Mouse (Mus musculus): Measurements from ENCODE around the gene Prss45.

The Prss45 gene

DNA sequence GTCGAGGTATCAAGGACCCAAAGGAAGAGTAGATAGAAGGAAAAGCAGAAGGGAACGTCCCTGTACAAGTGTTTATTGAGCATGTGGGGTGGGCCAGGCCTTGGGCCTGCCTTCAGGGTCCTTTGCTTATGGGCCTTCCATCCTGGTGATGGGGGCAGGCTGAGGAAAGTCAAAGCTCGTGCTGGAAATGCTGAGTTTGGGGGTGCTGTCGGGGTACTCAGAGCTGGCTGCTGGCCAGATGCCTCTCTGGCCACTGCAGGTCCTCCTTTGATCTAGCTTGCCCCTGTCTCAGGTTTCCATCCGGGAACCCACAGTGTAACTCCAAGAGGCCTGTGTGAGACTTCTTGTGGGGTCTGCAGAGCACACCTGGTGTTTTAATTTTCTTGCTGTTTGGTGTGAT, 24.1 kb downstream of the Prss45 start:
- no peak for DNase-seq (ENCODE audit: low spot score)

DNA sequence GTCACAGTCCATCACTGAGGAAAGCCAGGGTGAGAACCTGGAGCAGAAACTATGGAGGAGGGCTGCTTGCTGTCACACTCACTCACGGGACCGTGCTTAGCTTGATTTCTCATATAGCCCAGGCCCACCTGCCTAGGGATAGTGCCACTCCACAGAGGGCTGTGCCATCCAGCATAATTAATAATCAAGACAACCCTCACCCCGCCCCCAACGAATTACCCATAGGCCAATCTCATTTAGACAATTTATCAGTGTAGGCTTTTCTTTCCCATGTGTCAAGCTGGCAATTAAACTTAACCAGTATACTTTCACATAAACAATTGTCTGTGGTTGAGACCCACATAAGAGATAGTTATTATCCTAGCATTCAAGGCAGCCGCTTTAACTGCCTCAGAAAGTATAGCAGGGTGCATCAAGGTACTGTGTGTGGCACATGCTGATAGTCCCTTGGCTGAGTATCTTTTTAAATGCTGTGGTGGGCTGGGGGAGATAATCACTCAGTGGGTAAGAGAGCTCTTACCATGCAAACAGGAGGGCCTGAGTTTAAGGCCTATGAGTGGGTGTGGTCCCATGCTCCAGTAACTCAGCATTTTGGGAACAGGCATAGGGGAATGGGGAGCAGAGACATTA, 24.7 kb downstream of the Prss45 start:
- DNase-seq (ENCODE audit: low spot score) = no peak

DNA sequence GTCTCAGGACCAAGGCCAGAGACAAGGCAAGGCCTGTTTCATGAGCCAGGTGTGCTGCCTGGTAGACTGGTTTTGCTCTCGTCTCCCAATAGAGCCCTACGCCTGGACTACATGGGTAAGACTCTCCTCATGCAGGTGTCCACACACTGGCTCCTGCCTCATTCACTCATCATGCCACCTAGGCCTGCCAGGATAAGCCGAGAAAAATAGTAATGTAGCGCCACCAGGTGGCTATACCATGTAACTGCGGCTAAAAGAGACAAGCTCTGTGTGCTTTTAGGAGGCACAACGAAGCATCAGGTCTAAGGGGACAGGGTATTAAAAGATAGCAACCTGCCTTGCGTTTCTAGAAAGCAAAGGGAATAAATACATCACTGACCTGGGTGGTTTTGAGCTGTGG, 36.6 kb downstream of the Prss45 start:
- no peak for DNase-seq (ENCODE audit: low spot score)

DNA sequence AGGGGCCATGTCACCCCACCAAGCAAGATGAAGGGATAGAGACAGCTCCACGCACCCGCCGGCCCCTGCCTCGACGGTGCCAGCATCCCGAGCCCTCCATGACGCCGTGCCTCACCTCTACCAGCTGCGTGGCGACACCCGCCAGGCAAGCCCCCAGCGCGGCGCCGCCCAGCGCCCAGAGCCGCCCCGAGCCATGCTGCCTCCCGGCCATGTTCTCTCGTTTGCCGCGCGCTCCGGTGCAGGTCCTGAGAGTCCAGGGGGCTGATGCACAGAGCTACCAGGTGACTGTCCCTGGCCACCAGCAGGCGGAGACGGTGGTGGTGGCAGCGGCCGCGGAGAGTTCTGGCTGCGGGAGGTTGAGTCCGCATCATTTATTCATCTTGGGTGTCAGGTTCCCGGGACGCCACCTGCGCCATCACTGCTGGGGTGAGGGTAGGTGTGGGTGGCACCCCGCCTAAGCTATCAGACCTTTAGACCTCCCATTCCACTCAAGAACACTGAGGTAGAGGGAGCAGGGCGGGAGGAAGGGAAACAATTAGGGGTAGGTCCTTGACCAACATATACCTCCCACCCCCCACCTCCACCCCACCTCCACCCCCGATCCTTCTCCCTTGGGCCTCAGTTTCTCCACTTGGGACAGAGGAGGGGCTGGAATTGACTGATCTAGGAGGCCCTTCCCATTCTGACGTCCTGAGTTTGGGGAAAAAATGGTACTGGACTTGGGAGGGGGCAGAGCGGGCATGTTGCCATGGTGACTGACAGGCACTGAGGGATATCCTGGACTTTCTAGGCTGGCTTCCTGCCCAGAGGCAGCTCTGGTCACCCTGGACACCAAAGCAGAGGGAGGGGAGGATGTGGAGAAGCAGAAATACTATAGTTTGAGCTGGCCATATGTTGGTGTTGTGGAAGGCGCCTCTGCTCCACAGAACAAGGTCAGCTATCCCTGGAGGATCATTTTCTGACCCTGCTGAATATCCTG, 39.6 kb downstream of the Prss45 start:
- DNase-seq (ENCODE audit: low spot score) = no peak

DNA sequence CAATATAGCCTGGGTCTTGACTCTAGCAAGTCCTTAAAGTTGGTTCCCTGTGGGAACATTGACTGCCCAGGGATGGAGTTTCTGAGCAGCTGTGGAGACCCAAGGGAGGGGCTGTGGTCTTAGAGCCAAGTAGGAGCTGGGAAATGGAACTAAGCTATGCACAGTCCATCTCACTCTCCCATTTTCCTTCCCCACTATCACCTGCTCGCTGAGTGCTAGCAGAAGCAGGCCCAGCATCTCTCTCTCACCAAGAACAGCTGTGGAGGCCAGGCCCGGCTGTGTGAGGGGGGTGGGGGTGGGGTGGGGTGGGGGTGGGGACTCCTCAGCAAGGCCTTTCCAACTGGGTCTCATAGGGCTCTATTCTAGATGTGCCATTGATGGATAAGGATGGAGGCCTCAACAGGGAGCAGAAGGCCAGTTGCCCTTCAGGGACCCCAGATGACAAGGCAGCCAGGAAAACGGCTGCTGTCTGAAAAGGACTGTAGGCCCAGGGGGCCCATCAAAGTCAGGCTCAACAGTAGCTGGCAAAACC, 40.3 kb downstream of the Prss45 start:
- DNase-seq (ENCODE audit: low spot score) = no peak

DNA sequence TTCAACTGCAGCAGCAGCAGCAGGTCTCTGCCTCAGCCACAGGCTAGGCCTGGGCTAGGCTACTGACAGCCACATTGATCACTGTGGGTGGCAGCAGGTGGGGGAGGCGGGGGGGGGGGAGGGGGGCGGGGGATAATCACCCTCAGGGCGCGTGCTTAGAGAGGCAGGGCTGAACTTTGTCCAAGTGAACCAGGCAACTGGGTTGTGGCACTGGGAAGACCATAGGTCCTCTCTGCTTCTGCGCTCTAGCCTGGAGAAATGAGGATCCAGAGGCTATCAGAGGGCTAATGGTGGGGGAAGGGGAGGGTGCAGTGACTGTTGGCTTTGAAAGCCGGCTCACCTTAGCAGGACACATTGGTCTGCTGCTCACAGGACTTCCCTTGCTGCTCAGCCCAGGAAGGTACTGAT, 40.9 kb downstream of the Prss45 start:
- no peak for DNase-seq (ENCODE audit: low spot score)

DNA sequence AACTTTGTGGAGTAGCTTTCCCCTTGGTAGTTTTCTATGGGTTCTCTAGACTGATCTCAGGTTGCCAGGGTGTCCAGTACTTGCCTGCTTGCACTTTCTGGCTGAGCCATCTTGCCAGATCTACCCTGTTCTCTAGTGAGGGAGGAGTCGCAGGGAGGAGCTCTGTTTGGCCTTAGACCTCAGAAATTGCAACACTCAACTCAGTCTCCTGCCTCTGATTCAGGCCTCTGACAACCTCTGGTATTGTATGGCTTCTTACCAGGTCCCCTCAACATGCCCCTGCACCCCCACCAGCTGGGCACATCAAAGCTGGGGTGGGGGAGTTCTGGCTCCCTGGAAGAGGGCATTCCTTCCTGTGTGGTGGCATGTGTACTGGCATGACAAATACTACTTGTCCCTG, 43.0 kb downstream of the Prss45 start:
- no peak for DNase-seq (ENCODE audit: low spot score)

DNA sequence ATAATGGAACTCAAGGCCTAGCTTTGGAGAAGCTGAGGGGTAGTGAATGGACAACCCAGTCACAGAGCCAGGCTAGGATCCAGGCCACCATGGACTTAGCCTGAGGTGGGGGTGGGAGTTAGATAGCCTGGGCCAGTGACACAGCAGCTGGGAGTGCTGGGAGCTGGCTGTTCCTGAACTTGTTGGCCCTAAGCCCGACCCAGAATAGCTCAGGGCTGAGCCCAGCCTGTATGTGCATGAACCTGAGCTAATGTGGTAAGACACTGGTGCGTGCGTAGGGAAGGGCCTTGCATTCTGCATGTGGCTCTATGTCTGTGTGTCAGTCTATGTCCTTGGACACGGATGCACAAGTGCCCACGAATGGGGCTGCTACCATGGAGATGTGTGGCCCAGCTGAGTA, 43.5 kb downstream of the Prss45 start:
- no peak for DNase-seq (ENCODE audit: low spot score)

DNA sequence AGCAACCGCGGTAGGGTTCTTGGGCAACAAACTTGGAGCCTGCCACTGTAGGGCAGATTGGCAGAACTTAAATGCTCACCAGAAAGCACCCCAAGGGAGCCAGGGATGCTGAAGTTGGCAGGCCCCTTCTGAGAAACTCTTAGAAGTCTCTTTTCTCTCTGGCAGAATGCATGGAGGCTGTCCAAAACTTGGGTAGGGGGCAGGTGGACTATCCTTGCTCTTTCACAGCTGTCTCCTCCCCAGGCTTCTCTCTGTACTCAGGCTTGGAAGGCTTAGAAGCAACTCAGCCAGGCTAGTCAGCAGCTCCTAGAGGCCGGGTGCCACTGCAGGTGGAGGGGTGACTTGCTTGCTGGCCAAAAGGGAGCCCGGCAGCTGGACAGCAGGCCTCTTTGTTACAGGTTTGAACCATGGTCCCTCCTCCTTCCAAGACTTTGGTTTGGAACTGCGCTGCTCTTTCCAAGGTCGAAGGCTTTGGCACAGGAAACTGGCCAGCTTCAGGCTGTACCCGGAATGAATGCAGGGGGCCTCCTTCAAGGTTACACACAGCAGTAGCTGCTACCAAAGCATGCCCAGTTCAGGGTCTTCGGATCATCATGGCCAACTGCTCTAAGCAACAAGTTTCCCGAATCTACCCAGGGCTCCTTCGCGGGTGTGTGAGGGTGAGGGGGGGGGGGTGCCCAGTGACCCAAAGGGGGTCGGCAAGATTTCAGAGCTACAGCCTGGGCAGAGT, 45.0 kb downstream of the Prss45 start, which contains the start of gene Als2cl:
Als2cl (plus strand) TSS at position 680 of the 730 bp plus-strand sequence.
- no peak for DNase-seq (ENCODE audit: low spot score)

DNA sequence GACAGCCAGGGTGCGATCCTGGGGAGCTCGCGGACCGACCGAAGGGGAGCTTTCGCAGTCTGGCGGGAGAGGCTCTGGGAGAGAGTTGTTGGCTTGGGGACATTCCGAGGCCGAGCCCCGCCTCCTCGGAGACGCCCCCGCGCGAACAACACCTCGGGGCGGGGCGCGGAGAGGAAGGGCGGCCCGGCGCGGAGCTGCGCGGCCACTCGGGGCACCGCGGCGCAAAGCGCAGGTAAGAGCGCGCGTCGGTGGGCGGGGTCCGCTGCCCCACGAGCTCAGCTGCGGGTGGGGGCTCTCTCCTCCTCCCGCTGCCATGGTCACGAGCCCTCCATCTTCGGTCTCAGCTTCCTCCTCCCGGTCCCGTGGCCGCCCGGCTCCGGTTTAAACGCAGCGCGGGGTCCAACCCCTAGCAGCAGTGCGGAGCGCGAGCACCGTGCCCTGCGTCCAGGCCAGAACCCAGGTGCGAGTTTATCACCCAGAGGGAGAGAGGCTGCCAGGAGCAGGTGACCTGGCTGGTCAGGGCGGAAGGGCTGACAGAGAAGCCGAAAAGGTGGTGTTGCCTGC, 45.7 kb downstream of the Prss45 start, which contains the start of gene Tmie:
Tmie (minus strand) TSS at position 116 of the 564 bp plus-strand sequence.
- peak; percentile 22 for DNase-seq (ENCODE audit: low spot score)

DNA sequence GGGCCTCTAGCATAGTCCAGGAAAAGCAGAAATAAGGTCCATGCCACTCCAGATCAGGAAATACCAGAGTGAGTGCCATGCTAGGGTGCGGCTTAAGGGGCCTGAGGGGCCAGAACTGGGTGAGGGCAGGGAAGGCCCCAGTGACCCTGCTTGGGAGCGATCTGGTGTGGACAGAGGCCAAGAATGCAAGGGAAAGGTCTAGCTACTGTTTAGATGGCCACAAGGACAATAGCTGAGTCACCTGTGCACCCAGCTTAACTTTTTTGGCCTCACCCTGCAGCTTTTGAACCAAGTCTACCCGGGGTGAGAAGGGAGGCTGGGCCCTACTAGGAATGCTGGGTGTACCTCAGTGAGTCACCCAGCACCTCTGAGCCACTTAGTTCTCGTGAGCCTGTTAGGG, 46.4 kb downstream of the Prss45 start:
- DNase-seq (ENCODE audit: low spot score) = no peak

DNA sequence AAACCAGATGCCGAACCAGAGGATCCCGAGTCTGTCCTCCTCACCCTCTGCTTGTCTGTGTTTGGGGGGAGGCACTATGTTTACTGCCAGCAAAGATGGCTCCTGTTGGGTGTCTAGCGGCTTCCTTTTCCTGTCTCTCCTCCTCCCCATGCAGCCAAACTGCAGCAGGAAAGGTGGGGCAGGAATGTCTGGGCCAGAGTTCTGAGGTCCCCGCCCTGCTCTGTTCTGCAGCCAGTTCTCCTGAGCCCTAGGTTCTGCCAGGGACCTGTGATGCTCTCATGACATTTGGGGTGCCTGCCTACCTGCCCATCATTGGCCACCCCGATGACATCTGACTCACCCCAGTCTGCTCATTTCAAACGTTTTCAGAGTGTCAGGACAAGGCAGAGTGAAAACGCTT, 47.6 kb downstream of the Prss45 start:
- DNase-seq (ENCODE audit: low spot score) = no peak

DNA sequence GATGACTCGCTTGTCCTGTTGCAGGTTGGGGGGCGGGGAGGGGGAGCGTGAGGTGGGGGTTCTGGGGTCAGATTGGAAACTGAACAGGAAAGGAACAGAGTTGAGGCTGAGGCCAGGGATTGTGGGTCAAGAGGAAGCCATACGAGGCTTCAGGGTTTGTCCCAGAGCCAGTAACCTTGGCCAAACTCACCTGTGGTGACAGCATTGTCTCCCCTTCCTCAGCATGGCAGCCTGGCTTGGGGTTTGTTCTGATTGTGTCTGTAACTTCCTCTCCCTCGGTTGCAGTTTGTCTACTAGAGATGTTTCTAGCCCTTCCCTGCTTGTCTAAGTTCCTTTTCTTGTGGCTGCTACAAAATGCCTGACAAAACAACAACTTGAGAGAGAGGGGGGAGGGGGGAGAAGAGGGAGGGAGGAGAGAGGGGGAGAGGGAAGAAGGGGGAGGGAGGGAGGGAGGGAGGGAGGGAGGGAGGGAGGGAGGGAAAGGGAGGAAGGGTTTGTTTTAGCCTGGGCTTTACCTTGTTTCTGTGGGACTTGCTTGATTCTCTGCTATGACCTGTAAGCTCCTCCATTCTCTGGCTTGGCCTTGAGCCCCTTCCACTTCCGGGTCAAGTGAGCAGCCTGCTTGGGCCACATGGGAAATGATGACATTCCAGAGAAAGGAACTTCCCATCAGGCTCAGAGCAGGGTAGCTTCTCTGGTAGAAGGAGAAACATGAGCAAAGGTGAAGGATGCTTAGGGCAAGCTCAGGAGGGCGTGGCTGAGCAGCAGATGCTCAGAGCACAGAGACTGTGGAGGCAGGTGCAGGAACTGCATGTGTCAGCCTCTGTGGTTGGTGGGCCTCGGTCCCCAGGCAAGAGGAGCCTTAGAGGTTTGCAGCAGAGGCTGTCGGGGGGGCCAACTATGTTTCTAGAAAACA, 53.3 kb downstream of the Prss45 start:
- DNase-seq (ENCODE audit: low spot score) = no peak

DNA sequence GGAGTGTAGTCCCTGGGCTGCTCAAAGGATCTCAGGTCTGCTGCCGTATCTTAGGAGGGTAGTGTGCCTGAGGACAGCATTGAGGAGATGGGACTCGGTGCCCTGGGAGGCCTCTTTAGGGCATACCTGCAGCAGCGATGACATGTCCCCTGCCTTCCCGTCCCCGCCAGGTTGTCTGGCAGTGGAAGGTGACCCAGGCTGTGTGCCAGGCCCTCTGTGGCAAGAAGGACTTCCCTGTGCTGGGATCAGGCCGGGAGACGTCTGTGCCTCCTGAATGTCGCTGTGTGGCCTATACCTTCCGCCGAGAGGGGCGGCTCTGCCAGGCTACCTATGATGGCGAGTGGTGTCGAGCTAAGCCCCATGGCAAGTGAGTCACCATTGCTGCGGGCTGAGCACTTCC, 54.5 kb downstream of the Prss45 start:
- no peak for DNase-seq (ENCODE audit: low spot score)

DNA sequence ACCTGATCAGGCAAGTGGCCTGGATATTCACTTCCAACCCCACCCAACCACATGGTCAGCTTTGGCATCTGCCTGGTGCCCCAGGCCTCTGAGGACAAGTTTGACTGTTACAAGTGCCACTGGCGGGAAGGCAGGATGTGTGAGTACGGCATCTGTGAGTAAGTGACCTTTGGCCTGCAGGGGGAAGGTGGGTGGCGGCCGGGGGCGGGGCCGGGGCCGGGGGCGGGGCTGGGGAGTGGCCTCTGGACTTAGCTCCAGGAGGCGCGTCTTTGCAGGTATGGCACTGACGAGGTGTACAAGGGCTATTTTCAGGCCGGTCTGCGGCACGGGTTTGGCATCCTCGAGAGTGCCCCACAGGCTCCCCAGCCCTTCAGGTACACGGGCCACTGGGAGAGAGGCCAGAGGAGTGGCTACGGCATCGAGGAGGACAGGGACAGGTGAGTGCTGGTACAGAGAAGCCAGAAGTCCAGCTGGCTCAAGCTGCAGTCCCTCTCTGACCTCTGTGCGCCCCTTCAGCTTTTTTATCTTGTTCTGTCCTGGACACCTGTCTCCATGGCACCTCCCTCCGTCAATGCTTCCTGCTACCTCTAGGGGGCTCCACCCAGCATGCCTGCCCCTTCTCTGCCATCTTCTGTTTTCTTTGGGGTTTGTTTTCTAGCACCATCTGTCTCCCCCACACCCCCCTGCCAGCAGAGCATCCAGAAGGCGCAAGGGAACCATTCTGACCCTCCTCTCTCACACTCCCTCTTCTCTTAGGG, 55.8 kb downstream of the Prss45 start:
- DNase-seq (ENCODE audit: low spot score) = no peak

Data from spleen, adult 12 weeks (tissue).